Mouse (Mus musculus) CH12.LX (cell line): ENCODE data around the gene Dr1. TPM values are rescaled to one million over a fixed set of nuclear protein-coding genes. Genes with fewer than 3 reads are reported as not detected.
A peak's percentile ranks its signal among the peaks of the same experiment; 100 is the strongest.

Source experiments
- DNase-seq: peaks from one replicate; pipeline ENCODE4 v3.0.0-alpha.2; 2013; ENCODE audit errors: extremely low read depth
- H3K27ac ChIP-seq: 2 replicates; pipeline ENCODE4 v1.5.1; 2012; ENCODE audit warnings: low read depth, mild to moderate bottlenecking, control low read depth, moderate library complexity; ENCODE audit not compliant: insufficient read depth
- H3K27me3 ChIP-seq: replicated peaks from 2 replicates; pipeline ENCODE3; 2012; ENCODE audit warnings: inconsistent platforms
- H3K36me3 ChIP-seq, 2 experiments: replicated peaks in 1 of 2; 2 replicates each; pipeline versions ENCODE3 to v1.6.1; 2012; ENCODE audit warnings: inconsistent platforms in 1 of 2, low read length in 1 of 2, mild to moderate bottlenecking in 1 of 2, mixed read lengths in 1 of 2, moderate library complexity in 1 of 2; ENCODE audit not compliant: control insufficient read depth in 1 of 2, insufficient read depth in 1 of 2
- H3K4me1 ChIP-seq, 2 experiments: 2 replicates each; pipeline ENCODE4 v1.6.1; 2012; ENCODE audit warnings: inconsistent platforms in 1 of 2, moderate library complexity in 1 of 2; ENCODE audit not compliant: insufficient read depth in 2 of 2, control insufficient read depth in 1 of 2
- H3K4me2 ChIP-seq: 2 replicates; pipeline ENCODE4 v1.6.1; 2012; ENCODE audit warnings: low read depth, mild to moderate bottlenecking, control low read depth; ENCODE audit not compliant: poor library complexity, insufficient read depth, severe bottlenecking
- H3K4me3 ChIP-seq, 3 experiments: fragments of 150-350 bp in 1 of 3; sonication (generic) in 1 of 3; replicated peaks in 1 of 3; 2 replicates each; pipeline versions ENCODE3 to v1.5.1; 2011 to 2012; ENCODE audit warnings: low read depth in 2 of 3, low read length in 2 of 3, mild to moderate bottlenecking in 2 of 3, moderate library complexity in 2 of 3, control low read depth in 1 of 3, improper control_type of control experiment in 1 of 3, inconsistent platforms in 1 of 3, mixed read lengths in 1 of 3; ENCODE audit not compliant: poor library complexity in 1 of 3
- H3K79me2 ChIP-seq: replicated peaks from 2 replicates; pipeline ENCODE4 v1.6.1; 2012; ENCODE audit warnings: mild to moderate bottlenecking, moderate library complexity; ENCODE audit not compliant: control insufficient read depth, poor library complexity, insufficient read depth, severe bottlenecking; ENCODE audit errors: extremely low read depth
- H3K9ac ChIP-seq: 2 replicates; pipeline ENCODE4 v1.6.1; 2012; ENCODE audit warnings: low read depth, mild to moderate bottlenecking, control low read depth, moderate library complexity; ENCODE audit not compliant: insufficient read depth
- H3K9me3 ChIP-seq: replicated peaks from 2 replicates; pipeline ENCODE3; 2012; ENCODE audit warnings: low read length, inconsistent platforms, mixed read lengths
- CHD1 ChIP-seq: IDR thresholded peaks from 2 replicates; pipeline ENCODE4 v1.6.1; 2012; ENCODE audit warnings: low read depth, low read length, improper control_type of control experiment, inconsistent platforms
- E2F4 ChIP-seq: IDR thresholded peaks from 2 replicates; pipeline ENCODE4 v1.6.1; 2011; ENCODE audit warnings: low read depth, low read length, improper control_type of control experiment; ENCODE audit not compliant: insufficient replicate concordance
- EP300 ChIP-seq: IDR thresholded peaks from 2 replicates; pipeline ENCODE4 v1.6.1; 2011; ENCODE audit warnings: low read length, improper control_type of control experiment
- GABPA ChIP-seq: IDR thresholded peaks from 2 replicates; pipeline ENCODE4 v1.6.1; 2012; ENCODE audit warnings: low read depth, low read length, improper control_type of control experiment, inconsistent platforms; ENCODE audit not compliant: insufficient replicate concordance
- IRF4 ChIP-seq: IDR thresholded peaks from 2 replicates; pipeline ENCODE4 v1.6.1; 2014; ENCODE audit warnings: low read depth, mild to moderate bottlenecking, inconsistent platforms, low read length, improper control_type of control experiment
- MAFK ChIP-seq: IDR thresholded peaks from 2 replicates; pipeline ENCODE4 v1.6.1; 2011; ENCODE audit warnings: low read length, improper control_type of control experiment; ENCODE audit not compliant: insufficient replicate concordance
- MAX ChIP-seq: IDR thresholded peaks from 2 replicates; pipeline ENCODE4 v1.6.1; 2011; ENCODE audit warnings: low read length, improper control_type of control experiment
- MEF2A ChIP-seq: IDR thresholded peaks from 2 replicates; pipeline ENCODE4 v1.6.1; 2014; ENCODE audit warnings: low read depth, mild to moderate bottlenecking, inconsistent platforms, low read length, improper control_type of control experiment, borderline replicate concordance
- MXI1 ChIP-seq: IDR thresholded peaks from 2 replicates; pipeline ENCODE4 v1.6.1; 2011; ENCODE audit warnings: mild to moderate bottlenecking, low read depth, low read length, improper control_type of control experiment
- NRF1 ChIP-seq: IDR thresholded peaks from 2 replicates; pipeline ENCODE4 v1.6.1; 2014; ENCODE audit warnings: low read depth, mild to moderate bottlenecking, inconsistent platforms, low read length, improper control_type of control experiment, moderate library complexity
- POLR2A ChIP-seq: IDR thresholded peaks from 2 replicates; pipeline ENCODE4 v1.6.1; 2011; ENCODE audit warnings: low read depth, mild to moderate bottlenecking, improper control_type of control experiment, low read length
- SIN3A ChIP-seq: IDR thresholded peaks from 2 replicates; pipeline ENCODE4 v1.6.1; 2012; ENCODE audit warnings: low read length, improper control_type of control experiment, inconsistent platforms
- USF1 ChIP-seq: IDR thresholded peaks from 2 replicates; pipeline ENCODE4 v1.6.1; 2014; ENCODE audit warnings: low read depth, mild to moderate bottlenecking, inconsistent platforms, low read length, improper control_type of control experiment
- ZKSCAN1 ChIP-seq: IDR thresholded peaks from 2 replicates; pipeline ENCODE4 v1.6.1; 2012; ENCODE audit warnings: low read depth, inconsistent platforms, low read length, improper control_type of control experiment, borderline replicate concordance
- ZMIZ1 ChIP-seq: IDR thresholded peaks from 2 replicates; pipeline ENCODE4 v1.6.1; 2012; ENCODE audit warnings: low read depth, mild to moderate bottlenecking, inconsistent platforms, low read length, improper control_type of control experiment
- dilution Hi-C: fragments of 300-500 bp; cut with MboI; formaldehyde crosslinking; loops from 2 replicates; pipeline ENCODE4 v1.14.3; 2020; ENCODE audit warnings: low sequenced_read_pairs; ENCODE audit not compliant: extremely low pct_unique_long_range_greater_than_20kb, extremely low pct_ligation_motif_present
- in situ Hi-C: fragments of 300-500 bp; cut with MboI; formaldehyde crosslinking; loops from 3 replicates; pipeline ENCODE4 v1.14.3; 2019; ENCODE audit warnings: low sequenced_read_pairs, low pct_ligation_motif_present, low pct_unique_long_range_greater_than_20kb, mixed read lengths
- polyA plus RNA-seq: library from polyadenylated mRNA; unstranded; fragments of >175 nt; gene quantifications from 2 replicates; pipeline ENCODE4 v1.2.1, GENCODE M21; 2012; ENCODE audit warnings: low read depth; ENCODE audit not compliant: insufficient read length
- total RNA-seq, 2 experiments: library from RNA; depleted of rRNA; stranded (reverse); fragments of 300-350 nt in 1 of 2; fragments of >200 nt in 1 of 2; gene quantifications; 2 replicates each; pipeline ENCODE4 v1.2.3; 2012 to 2014

Dr1 gene
- total and polyA plus RNA-seq, 3 experiments, result 18.2 to 57.3 (median 43.1) TPM

- dilution Hi-C loops, result no loop called here
- H3K9ac ChIP-seq, result no peak overlapping the region
- H3K79me2 ChIP-seq, result peaks cover 23% of the 10 kb centered on the region
- H3K4me1 ChIP-seq, result peaks cover 0 to 7% of the 10 kb centered on the region in 2 experiments; a peak in 2 of 4 replicates
- no peak overlapping the region for H3K4me3 ChIP-seq
- DNase-seq, result no peak
- in situ Hi-C loops, result no loop called here
- H3K27ac ChIP-seq, result no peak overlapping the region
- H3K27me3 ChIP-seq, result no peaks in the 10 kb centered on the region
- H3K9me3 ChIP-seq, result no peaks in the 10 kb centered on the region
- H3K36me3 ChIP-seq, result no peaks in the 10 kb centered on the region
- no peak overlapping the region for H3K4me2 ChIP-seq
- TF ChIP-seq E2F4 (no peak), MXI1 (no peak)
Observed at GRCm38 (mm10) chr5:108266990-108267389, 1.7 kb upstream of the Dr1 start.

GRCm38 (mm10) chr5:108269063-108269810 lies 540 bp downstream of the Dr1 start:
- Histone ChIP-seq H3K27ac (peak overlapping the region; percentile 70), H3K4me1 (peaks cover 0 to 20% of the 10 kb centered on the region in 2 experiments; a peak in 2 of 4 replicates), H3K9me3 (no peaks in the 10 kb centered on the region), H3K36me3 (peaks cover 2 to 12% of the 10 kb centered on the region in 2 experiments), H3K4me2 (peak overlapping the region; percentile 82), H3K4me3 (peak overlapping the region; percentile 61 to 98 (median 86)), H3K79me2 (peaks cover 39% of the 10 kb centered on the region), H3K9ac (peak overlapping the region; percentile 67), H3K27me3 (no peaks in the 10 kb centered on the region)
- in situ Hi-C loops, result no loop called here
- dilution Hi-C loops, result no loop called here
- 0 out of 2 replicates have a peak, but pooled peaks have one; percentile 43 for TF ChIP-seq CHD1
- TF ChIP-seq MXI1, result no peak
- TF ChIP-seq IRF4, result no peak
- TF ChIP-seq ZKSCAN1, result no peak
- TF ChIP-seq NRF1, result no peak
- TF ChIP-seq MEF2A, result no peak
- no peak for TF ChIP-seq GABPA
- TF ChIP-seq SIN3A, result 0 out of 2 replicates have a peak, but pooled peaks have one; percentile 11
- TF ChIP-seq MAFK, result no peak
- no peak for TF ChIP-seq MAX
- TF ChIP-seq USF1, result no peak
- DNase-seq, result no peak

- Histone ChIP-seq H3K27ac (no peak overlapping the region), H3K79me2 (peaks cover 40% of the 10 kb centered on the region), H3K4me2 (peak overlapping the region; percentile 82), H3K27me3 (no peaks in the 10 kb centered on the region), H3K4me3 (peak overlapping the region; percentile 61 to 98 (median 86)), H3K9ac (peak overlapping the region; percentile 67), H3K4me1 (peaks cover 0 to 20% of the 10 kb centered on the region in 2 experiments; a peak in 2 of 4 replicates), H3K36me3 (peaks cover 2 to 12% of the 10 kb centered on the region in 2 experiments), H3K9me3 (no peaks in the 10 kb centered on the region)
- dilution Hi-C loops (no loop called here), in situ Hi-C loops (no loop called here)
- TF ChIP-seq MXI1 (no peak), ZMIZ1 (no peak), EP300 (no peak), MEF2A (no peak), GABPA (no peak), POLR2A (no peak)
- DNase-seq, result no peak
Observed at GRCm38 (mm10) chr5:108269811-108270151, 1.1 kb downstream of the Dr1 start.
